Mouse (Mus musculus) neural tube, embryonic 14.5 days (tissue): ENCODE measurements around the gene Grasp. TPM values are rescaled to one million over a fixed set of nuclear protein-coding genes. Genes with fewer than 3 reads are reported as not detected.

Experiments
- ATAC-seq: fragments of 200-750 bp; cut with Nextera tagmentation; 2 replicates; pipeline ENCODE4 v1.8.0; 2017; ENCODE audit warnings: low read depth, mild to moderate bottlenecking, moderate TSS enrichment, moderate library complexity
- H3K27ac ChIP-seq: fragments of 300-500 bp; sonication (generic); 2 replicates; pipeline ENCODE4 v1.5.1; 2014; ENCODE audit warnings: low read depth, mild to moderate bottlenecking, control low read depth, low read length, moderate library complexity, mixed read lengths
- H3K27me3 ChIP-seq: fragments of 300-500 bp; sonication (generic); 2 replicates; pipeline ENCODE4 v1.6.1; 2014; ENCODE audit warnings: low read length; ENCODE audit not compliant: control insufficient read depth, insufficient read depth
- H3K36me3 ChIP-seq: fragments of 300-500 bp; sonication (generic); 2 replicates; pipeline ENCODE4 v1.6.1; 2014; ENCODE audit warnings: low read length, mixed read lengths; ENCODE audit not compliant: control insufficient read depth, insufficient read depth
- H3K4me1 ChIP-seq: fragments of 300-500 bp; sonication (generic); 2 replicates; pipeline ENCODE4 v1.6.1; 2014; ENCODE audit warnings: low read length; ENCODE audit not compliant: control insufficient read depth, insufficient read depth
- H3K4me2 ChIP-seq: fragments of 300-500 bp; sonication (generic); 2 replicates; pipeline ENCODE4 v1.6.1; 2014; ENCODE audit warnings: mild to moderate bottlenecking, low read depth, low read length, control low read depth
- H3K4me3 ChIP-seq: fragments of 300-500 bp; sonication (generic); 2 replicates; pipeline ENCODE4 v1.5.1; 2014; ENCODE audit warnings: low read depth, low read length, control low read depth, mixed read lengths
- H3K9ac ChIP-seq: fragments of 300-500 bp; sonication (generic); replicated peaks from 2 replicates; pipeline ENCODE4 v1.6.1; 2014; ENCODE audit warnings: low read depth, mild to moderate bottlenecking, control low read depth, low read length, mixed read lengths
- H3K9me3 ChIP-seq: fragments of 300-500 bp; sonication (generic); 2 replicates; pipeline ENCODE4 v1.6.1; 2016; ENCODE audit warnings: low read length; ENCODE audit not compliant: control insufficient read depth
- WGBS: fragments of 180-500 bp; shearing (Covaris S2); extraction: QIAGEN DNeasy Blood & Tissue Kit; methylation state at CpG from one replicate; pipeline ENCODE4 v1.1.7; 2014; 5-methylcytosine and 5-hydroxymethylcytosine counted together
- polyA plus RNA-seq: library from polyadenylated mRNA; unstranded; fragments of >200 nt; fragmentation: Nextera tagmentation; extraction: Ambion mirVana; gene quantifications from 2 replicates; pipeline ENCODE4 v1.2.1, GENCODE M21; 2014

Gene Grasp
- polyA plus RNA-seq, 1 experiment from 2014 or later, result 1.0 TPM

DNA sequence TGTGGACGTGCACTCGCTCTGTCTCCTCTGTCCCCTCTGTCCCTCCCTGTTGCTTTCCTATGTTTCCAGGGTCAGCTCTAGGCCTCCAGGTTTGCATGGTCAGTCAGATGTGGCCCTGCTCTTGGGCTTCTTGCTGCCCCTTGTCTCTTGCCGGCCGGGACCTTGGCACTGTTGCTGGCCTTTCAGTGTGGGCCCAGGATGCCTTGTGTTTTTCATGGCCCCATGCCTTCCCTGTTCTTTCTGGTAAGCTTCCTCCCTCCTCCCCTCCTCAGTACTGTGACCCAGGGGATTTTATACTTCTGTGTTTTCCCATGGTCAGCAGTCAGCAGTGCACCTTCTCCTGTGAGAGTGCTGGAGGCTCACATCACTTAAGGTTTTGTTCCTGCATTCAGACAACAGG is 42.5 kb upstream of the Grasp start:
- H3K4me3 ChIP-seq, result no peak overlapping the region
- H3K9ac ChIP-seq, result no peak overlapping the region
- no peaks in the 10 kb centered on the region for H3K36me3 ChIP-seq
- no peak overlapping the region for H3K4me2 ChIP-seq
- ATAC-seq, result no peak
- no peaks in the 10 kb centered on the region for H3K27me3 ChIP-seq
- peaks cover 32% of the 10 kb centered on the region for H3K4me1 ChIP-seq
- no peaks in the 10 kb centered on the region for H3K9me3 ChIP-seq
- 10% methylated on average over 4 of the region's 4 CpGs for WGBS
- no peak overlapping the region for H3K27ac ChIP-seq

DNA sequence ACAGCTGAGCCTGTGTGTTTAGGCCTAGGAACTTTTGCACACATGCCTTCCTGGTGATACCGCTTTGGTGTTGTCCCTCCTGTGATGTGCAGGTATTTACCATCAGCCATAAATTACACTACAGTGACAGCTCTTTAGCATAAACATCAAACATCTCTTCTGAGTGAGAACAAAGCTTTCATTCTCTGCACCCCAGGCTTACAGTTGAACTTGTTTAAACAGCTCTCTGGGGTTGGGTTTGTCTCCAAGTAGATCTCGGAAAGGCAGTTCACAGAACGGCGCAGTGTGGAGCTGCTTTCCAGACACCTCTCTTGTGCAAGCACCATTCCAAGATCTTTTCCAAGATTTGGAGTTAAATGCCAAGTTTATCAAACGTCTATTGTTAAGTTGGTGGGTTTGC is 41.3 kb upstream of the Grasp start:
- 10% methylated on average over 5 of the region's 5 CpGs for WGBS
- no peak for ATAC-seq
- no peaks in the 10 kb centered on the region for H3K27me3 ChIP-seq
- peaks cover 23% of the 10 kb centered on the region for H3K4me1 ChIP-seq
- H3K4me2 ChIP-seq, result no peak overlapping the region
- no peaks in the 10 kb centered on the region for H3K9me3 ChIP-seq
- no peaks in the 10 kb centered on the region for H3K36me3 ChIP-seq
- no peak overlapping the region for H3K9ac ChIP-seq
- H3K27ac ChIP-seq, result no peak overlapping the region
- no peak overlapping the region for H3K4me3 ChIP-seq

DNA sequence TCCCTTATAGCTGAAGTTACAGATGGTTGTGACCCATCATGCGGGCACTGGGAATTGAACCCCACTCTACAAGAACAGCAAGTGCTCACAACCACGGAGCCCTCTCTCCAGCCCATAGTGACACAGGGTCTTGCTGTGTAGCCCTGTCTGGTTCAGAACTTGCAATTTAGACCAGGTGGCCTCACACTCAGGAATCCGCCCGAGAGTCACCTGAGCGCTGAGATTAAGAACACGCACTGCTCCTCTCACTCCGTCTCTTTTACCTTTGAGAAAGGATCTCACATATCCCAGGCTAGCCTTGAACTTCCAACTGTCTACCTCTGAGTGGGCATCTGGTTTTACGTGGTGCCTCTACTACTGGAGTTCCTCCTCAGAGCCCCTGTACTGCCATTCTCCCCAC is 39.7 kb upstream of the Grasp start:
- Histone ChIP-seq H3K36me3 (no peaks in the 10 kb centered on the region), H3K4me1 (peaks cover 16% of the 10 kb centered on the region), H3K9ac (no peak overlapping the region), H3K27me3 (no peaks in the 10 kb centered on the region), H3K9me3 (no peaks in the 10 kb centered on the region), H3K4me2 (no peak overlapping the region), H3K4me3 (no peak overlapping the region), H3K27ac (no peak overlapping the region)
- ATAC-seq, result no peak
- WGBS, result 95% methylated on average over 8 of the region's 8 CpGs

DNA sequence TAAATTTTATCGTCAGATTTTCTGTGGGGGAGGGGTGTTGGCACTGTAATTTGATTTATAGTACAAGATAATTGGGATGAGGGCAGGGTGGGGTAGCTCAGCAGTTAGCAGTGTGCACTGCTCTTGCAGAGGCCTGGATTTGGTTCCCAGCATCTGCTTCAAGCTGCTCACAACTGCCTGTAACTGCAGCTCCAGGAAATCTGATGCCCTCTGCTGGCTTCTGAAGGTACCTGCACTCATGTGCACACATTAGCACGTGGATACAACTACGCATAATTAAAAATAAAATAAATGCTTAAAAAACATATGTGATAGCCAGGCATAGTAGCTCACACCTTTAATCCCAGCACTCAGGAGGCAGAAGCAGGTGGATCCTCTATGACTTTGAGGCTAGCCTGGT is 38.4 kb upstream of the Grasp start:
- Histone ChIP-seq H3K4me2 (no peak overlapping the region), H3K4me1 (peaks cover 19% of the 10 kb centered on the region), H3K9me3 (no peaks in the 10 kb centered on the region), H3K27me3 (no peaks in the 10 kb centered on the region), H3K27ac (no peak overlapping the region), H3K9ac (no peak overlapping the region), H3K36me3 (no peaks in the 10 kb centered on the region), H3K4me3 (no peak overlapping the region)
- 94% methylated on average over 3 of the region's 3 CpGs for WGBS
- ATAC-seq, result no peak

DNA sequence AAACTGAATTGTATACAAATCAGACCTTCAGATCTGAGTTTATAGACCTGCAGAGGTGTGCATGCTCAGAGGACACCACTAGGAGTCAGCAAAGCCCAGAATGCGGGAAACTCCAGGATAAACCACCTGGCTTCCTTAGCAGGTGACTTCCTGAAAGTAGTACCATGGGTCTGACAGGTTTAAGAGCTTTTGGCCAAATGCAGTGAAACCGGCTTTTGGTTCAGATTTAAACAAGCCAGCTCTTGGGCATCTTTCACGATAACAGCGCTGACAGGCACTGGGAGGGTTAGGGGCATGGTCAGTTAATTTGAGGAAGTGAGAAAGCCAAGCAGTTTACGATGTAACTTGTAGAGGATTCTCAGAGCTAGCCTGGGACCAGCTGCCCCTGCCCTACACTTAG is 36.1 kb upstream of the Grasp start:
- no peak overlapping the region for H3K4me2 ChIP-seq
- ATAC-seq, result no peak
- H3K9ac ChIP-seq, result no peak overlapping the region
- peaks cover 13% of the 10 kb centered on the region for H3K4me1 ChIP-seq
- no peaks in the 10 kb centered on the region for H3K9me3 ChIP-seq
- H3K36me3 ChIP-seq, result no peaks in the 10 kb centered on the region
- no peaks in the 10 kb centered on the region for H3K27me3 ChIP-seq
- 84% methylated on average over 5 of the region's 5 CpGs for WGBS
- H3K27ac ChIP-seq, result no peak overlapping the region
- H3K4me3 ChIP-seq, result no peak overlapping the region

DNA sequence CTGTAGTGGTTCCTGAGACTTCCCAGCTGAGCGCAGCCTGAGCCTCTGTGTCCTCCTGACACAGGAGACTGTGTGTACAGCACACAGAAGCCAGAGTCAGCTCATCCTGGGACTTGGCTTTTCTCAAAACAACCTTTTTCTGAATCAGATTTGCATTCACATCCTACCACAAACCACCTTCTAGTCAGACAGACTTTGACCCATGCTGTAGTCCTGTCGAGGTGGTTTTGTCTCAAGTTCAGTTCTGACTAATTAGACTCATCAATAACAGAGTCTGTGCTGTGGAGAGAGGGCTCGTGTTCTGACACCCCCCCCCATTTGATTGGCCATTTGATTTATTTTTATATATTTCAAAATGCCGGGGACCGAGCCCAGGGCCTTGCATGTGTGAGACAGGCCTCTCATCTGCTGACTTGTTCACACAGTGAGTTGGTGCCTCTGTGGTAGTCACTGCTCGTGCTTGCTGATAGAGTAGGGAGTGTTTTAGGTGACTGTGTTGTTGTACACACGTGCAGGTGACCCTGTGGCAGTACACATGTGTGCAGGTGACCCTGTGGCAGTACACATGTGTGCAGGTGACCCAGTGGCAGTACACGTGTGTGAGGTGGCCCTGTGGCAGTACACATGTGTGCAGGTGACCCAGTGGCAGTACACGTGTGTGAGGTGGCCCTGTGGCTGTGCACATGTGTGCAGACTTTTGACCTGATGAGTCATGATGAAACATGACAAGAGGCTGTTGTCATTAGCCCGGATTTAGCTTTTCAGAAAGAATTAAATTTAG is 33.8 kb upstream of the Grasp start:
- no peaks in the 10 kb centered on the region for H3K27me3 ChIP-seq
- H3K4me1 ChIP-seq, result peaks cover 13% of the 10 kb centered on the region

DNA sequence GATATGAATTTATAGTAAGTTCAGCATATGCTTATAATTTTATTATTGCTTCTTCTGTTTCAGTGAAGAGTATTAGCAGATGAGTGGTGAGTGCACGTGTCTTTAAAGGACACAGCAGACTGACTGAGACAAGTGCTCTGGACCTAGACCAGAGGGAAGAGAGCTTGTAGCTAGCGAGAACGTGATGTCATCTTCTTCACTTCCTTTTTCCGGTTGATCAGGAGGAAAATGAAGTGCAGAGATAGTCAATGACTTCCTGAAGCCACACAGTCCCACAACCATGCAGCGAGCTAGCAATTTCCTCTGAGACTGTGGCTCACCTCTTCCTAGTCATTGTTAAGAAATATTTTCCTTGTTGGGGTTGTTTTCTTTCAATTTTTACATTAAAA is 33.2 kb upstream of the Grasp start:
- 78% methylated on average over 5 of the region's 5 CpGs for WGBS
- no peak for ATAC-seq
- H3K4me2 ChIP-seq, result no peak overlapping the region
- no peak overlapping the region for H3K27ac ChIP-seq
- no peak overlapping the region for H3K9ac ChIP-seq
- no peak overlapping the region for H3K4me3 ChIP-seq
- no peaks in the 10 kb centered on the region for H3K9me3 ChIP-seq
- peaks cover 17% of the 10 kb centered on the region for H3K36me3 ChIP-seq
- no peaks in the 10 kb centered on the region for H3K27me3 ChIP-seq
- peaks cover 13% of the 10 kb centered on the region for H3K4me1 ChIP-seq

More for the DNA sequence above, 33.8 kb upstream of the Grasp start:
- peaks cover 11% of the 10 kb centered on the region for H3K36me3 ChIP-seq
- no peak for ATAC-seq
- H3K4me2 ChIP-seq, result no peak overlapping the region
- H3K27ac ChIP-seq, result no peak overlapping the region
- 74% methylated on average over 10 of the region's 10 CpGs for WGBS
- H3K9me3 ChIP-seq, result no peaks in the 10 kb centered on the region
- no peak overlapping the region for H3K4me3 ChIP-seq
- H3K9ac ChIP-seq, result no peak overlapping the region

DNA sequence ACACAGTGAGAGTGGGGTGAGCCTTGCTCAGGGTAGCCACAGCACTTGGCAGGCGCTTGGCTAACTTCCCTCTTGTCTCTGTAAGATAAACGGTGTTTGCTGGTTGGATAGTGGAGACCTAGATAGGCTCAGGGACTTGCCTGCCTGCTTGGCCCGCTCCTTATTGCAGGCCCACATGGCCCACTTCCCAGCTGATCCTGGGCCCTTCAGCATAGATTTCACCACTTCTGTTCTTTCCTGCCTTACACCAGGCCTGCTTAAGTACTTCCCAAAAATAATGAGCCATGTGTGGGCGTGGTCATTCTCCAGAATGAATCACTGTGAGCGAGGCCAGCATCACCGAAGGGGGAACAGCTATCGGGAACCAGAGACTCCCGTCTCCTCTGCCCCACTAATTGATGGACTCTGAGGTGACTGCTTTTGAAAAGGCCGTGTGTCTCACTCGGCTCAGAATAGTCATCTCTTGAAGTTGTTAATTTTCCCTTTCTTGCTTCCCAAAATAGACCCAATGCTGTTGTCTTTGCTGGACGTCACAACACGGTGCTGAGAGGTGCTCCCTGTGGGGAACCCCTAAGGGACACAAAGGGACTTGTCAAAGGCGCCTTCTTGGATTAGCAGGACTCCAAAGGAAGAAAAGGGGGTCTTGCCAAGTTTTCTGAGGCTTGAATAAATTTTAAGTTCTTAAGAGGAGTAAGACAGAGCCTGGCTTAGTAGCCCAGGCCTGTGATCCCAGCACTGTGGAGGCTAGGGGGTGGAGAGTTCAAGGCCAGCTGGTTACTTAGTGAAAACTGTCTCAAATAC is 32.3 kb upstream of the Grasp start:
- WGBS, result 20% methylated on average over 13 of the region's 13 CpGs
- H3K4me3 ChIP-seq, result no peak overlapping the region
- H3K27me3 ChIP-seq, result no peaks in the 10 kb centered on the region
- H3K9me3 ChIP-seq, result no peaks in the 10 kb centered on the region
- peaks cover 26% of the 10 kb centered on the region for H3K36me3 ChIP-seq
- H3K4me1 ChIP-seq, result peaks cover 13% of the 10 kb centered on the region
- no peak overlapping the region for H3K4me2 ChIP-seq
- no peak overlapping the region for H3K27ac ChIP-seq
- ATAC-seq, result 0 out of 2 replicates have a peak, but pooled peaks have one; percentile 28
- no peak overlapping the region for H3K9ac ChIP-seq

DNA sequence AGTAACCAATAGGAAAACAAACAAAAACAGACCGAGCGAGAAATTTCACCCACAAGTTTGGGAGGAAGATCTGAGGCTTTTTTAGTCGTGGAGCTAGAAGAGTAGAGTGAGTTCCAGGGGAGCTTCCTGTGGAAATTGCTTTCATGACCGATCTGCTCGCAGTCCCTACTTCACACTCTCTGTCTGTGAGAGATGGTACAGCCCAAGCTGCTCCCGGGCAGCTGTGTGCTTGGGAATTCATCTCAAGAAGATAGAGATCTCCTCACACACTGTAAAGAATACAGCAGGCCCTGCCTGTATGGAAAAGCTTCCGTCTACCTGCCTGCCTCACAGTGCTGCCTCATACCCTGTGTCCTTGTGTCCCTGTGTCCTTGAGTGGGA is 31.7 kb upstream of the Grasp start:
- Histone ChIP-seq H3K27ac (no peak overlapping the region), H3K9me3 (no peaks in the 10 kb centered on the region), H3K4me1 (peaks cover 13% of the 10 kb centered on the region), H3K9ac (no peak overlapping the region), H3K36me3 (peaks cover 29% of the 10 kb centered on the region), H3K27me3 (no peaks in the 10 kb centered on the region), H3K4me3 (no peak overlapping the region), H3K4me2 (no peak overlapping the region)
- no peak for ATAC-seq
- 65% methylated on average over 7 of the region's 7 CpGs for WGBS
